Mouse (Mus musculus): Measurements from ENCODE around the gene Foxi1. TPM values are rescaled to one million over a fixed set of nuclear protein-coding genes. Genes with fewer than 3 reads are reported as not detected.
A peak's percentile ranks its signal among the peaks of the same experiment; 100 is the strongest.

Gene Foxi1
- polyA plus RNA-seq, 1 experiment: not detected

GRCm38 (mm10) chr11:34181214-34182117 lies 26.4 kb downstream of the Foxi1 start:
- Histone ChIP-seq H3K27ac (replicated peaks; ENCODE audit: low read depth, low read length) (no peak overlapping the region), H3K4me1 (ENCODE audit: control insufficient read depth, insufficient read depth, insufficient read length, low read length) (0 out of 2 replicates have a peak, but pooled peaks cover 2% of the 10 kb centered on the region), H3K4me3 (ENCODE audit: insufficient read depth, low read depth, low read length) (no peak overlapping the region)

DNA sequence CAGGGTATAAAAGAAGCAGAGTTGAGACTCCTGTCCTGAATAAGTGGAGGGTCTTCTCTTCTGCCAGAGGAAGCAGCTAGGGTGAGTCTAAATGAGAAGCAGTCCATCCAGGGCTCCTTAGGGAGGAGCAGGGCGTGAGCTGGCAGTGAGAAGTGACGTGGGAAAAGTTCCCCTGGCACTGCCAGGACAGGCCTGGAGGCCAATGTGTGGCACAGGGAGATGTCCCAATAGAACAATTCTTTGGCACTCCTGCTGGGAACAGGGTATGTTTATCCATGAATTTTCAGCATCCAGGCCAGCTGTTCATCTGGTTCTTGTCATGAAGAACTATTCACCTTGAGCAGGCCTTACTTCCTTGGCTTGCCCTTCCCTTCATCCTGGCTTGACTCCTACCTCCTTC lies 29.1 kb downstream of the Foxi1 start:
- H3K27ac ChIP-seq (replicated peaks; ENCODE audit: low read depth, low read length): no peak overlapping the region
- 0 out of 2 replicates have a peak, but pooled peaks cover under 1% of the 10 kb centered on the region for H3K4me1 ChIP-seq (ENCODE audit: control insufficient read depth, insufficient read depth, insufficient read length, low read length)
- no peak overlapping the region for H3K4me3 ChIP-seq (ENCODE audit: insufficient read depth, low read depth, low read length)

DNA sequence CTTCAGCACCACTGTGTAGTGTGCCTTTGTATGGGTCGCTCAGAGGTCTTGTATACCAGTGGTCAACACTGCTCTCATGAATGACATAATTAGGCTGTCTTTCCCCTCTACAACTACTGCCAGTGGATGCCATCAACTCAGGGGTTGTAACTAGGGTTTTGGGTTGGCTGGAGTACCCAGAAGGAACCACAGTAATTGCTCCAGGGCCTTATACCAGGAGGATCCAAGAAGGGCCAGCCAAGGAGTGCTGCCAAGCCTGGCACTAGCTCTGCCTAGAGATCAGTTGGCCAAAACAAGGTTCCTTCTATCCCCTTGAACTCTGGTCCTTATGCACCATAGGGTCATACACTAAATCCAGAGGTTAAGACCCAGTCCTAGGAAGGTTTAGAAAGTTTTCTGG lies 31.5 kb downstream of the Foxi1 start:
- H3K27ac ChIP-seq (replicated peaks; ENCODE audit: low read depth, low read length): no peak overlapping the region
- H3K4me3 ChIP-seq (ENCODE audit: insufficient read depth, low read depth, low read length): no peak overlapping the region
- H3K4me1 ChIP-seq (ENCODE audit: control insufficient read depth, insufficient read depth, insufficient read length, low read length): no peaks in the 10 kb centered on the region

GRCm38 (mm10) chr11:34171221-34171620 lies 36.7 kb downstream of the Foxi1 start:
- no peak overlapping the region for H3K27ac ChIP-seq (replicated peaks; ENCODE audit: low read depth, low read length)
- no peaks in the 10 kb centered on the region for H3K4me1 ChIP-seq (ENCODE audit: control insufficient read depth, insufficient read depth, insufficient read length, low read length)
- no peak overlapping the region for H3K4me3 ChIP-seq (ENCODE audit: insufficient read depth, low read depth, low read length)

GRCm38 (mm10) chr11:34169464-34169894 lies 38.4 kb downstream of the Foxi1 start:
- Histone ChIP-seq H3K27ac (replicated peaks; ENCODE audit: low read depth, low read length) (peak overlapping the region; percentile 17; the same call in 1 of the 2 replicates), H3K4me3 (ENCODE audit: insufficient read depth, low read depth, low read length) (no peak overlapping the region)

GRCm38 (mm10) chr11:34166392-34166791 lies 41.5 kb downstream of the Foxi1 start:
- H3K27ac ChIP-seq (replicated peaks; ENCODE audit: low read depth, low read length): no peak overlapping the region
- H3K4me1 ChIP-seq (ENCODE audit: control insufficient read depth, insufficient read depth, insufficient read length, low read length): no peaks in the 10 kb centered on the region
- no peak overlapping the region for H3K4me3 ChIP-seq (ENCODE audit: insufficient read depth, low read depth, low read length)

More at GRCm38 (mm10) chr11:34169464-34169894, 38.4 kb downstream of the Foxi1 start:
- no peaks in the 10 kb centered on the region for H3K4me1 ChIP-seq (ENCODE audit: control insufficient read depth, insufficient read depth, insufficient read length, low read length)

DNA sequence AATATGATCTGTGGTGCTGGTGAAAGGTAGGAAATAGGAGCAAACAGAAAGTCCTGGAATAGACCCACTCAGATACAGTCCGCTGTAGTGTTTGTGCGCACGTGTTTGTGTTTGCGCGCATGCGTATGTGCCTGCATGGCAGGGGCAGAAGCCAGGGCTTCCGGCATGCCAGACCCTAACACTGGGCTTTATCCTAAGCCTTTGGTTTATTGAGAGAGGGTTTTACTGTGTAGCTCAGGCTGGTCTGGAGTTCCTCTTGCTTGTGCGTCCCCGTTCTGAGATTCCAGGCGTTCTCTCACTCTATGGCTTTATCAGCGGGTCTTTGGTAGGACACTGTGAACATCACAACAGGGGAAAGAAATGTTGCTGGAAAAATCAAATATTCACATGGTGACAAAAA lies 42.6 kb downstream of the Foxi1 start:
- no peaks in the 10 kb centered on the region for H3K4me1 ChIP-seq (ENCODE audit: control insufficient read depth, insufficient read depth, insufficient read length, low read length)
- H3K4me3 ChIP-seq (ENCODE audit: insufficient read depth, low read depth, low read length): no peak overlapping the region
- no peak overlapping the region for H3K27ac ChIP-seq (replicated peaks; ENCODE audit: low read depth, low read length)

DNA sequence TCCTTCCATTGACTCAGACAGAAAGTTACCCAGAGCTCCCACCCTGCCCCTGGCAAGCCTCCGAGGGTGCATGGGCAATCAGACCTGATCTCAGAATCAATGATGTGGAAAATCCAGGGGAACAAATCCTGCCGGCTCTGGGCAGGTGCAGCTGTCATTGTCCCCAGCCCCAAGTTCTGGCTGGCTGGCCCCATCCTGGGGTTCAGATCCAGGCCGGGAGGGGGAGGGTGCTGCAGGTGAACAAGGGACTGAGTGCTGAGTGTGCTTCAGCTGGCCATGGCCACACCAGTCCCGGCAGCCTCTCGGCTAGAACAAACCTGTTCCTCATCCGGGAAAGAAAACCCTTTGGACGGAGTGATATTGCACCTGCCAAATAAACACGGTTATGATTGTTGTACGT lies 49.0 kb downstream of the Foxi1 start:
- no peaks in the 10 kb centered on the region for H3K4me1 ChIP-seq (ENCODE audit: control insufficient read depth, insufficient read depth, insufficient read length, low read length)

DNA sequence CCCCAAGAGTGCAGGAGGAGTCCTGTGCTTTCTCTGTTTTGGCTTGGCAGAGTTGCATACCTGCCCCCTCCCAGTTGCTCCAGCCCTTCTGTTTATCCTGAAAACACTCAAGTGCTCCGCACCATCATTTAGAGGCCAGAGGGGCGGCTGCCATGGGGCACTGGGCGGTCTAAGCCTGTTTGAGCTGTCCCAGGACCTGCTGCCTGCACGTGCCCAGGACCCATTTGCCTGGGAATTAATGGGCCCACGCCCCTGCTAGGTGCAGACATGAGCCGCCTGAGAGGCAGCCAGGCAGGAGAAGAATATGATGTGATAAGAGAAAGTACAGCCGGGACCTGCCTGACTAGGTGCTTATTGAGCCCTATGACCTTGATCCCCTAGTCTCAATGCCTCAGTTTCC lies 52.7 kb downstream of the Foxi1 start:
- Histone ChIP-seq H3K4me1 (ENCODE audit: control insufficient read depth, insufficient read depth, insufficient read length, low read length) (no peaks in the 10 kb centered on the region), H3K27ac (replicated peaks; ENCODE audit: low read depth, low read length) (no peak overlapping the region), H3K4me3 (ENCODE audit: insufficient read depth, low read depth, low read length) (no peak overlapping the region)

More for the DNA sequence above, 49.0 kb downstream of the Foxi1 start:
- Histone ChIP-seq H3K4me3 (ENCODE audit: insufficient read depth, low read depth, low read length) (no peak overlapping the region), H3K27ac (replicated peaks; ENCODE audit: low read depth, low read length) (no peak overlapping the region)

Other genes with a start within 250 kb of the Foxi1 start
- gene Kcnmb1, start 245.1 kb downstream of the Foxi1 start, polyA plus RNA-seq (2012; ENCODE audit: insufficient read depth, insufficient read length, missing spikeins): not detected in 2 replicates
- gene Kcnip1, start 214.9 kb downstream of the Foxi1 start, polyA plus RNA-seq (2012; ENCODE audit: insufficient read depth, insufficient read length, missing spikeins): not detected in 2 replicates
- 2.2 and 2.3 TPM in 2 replicates for gene Lcp2, start 161.2 kb downstream of the Foxi1 start, polyA plus RNA-seq (2012; ENCODE audit: insufficient read depth, insufficient read length, missing spikeins)
- not detected in 2 replicates for gene 4930469K13Rik, start 109.5 kb downstream of the Foxi1 start, polyA plus RNA-seq (2012; ENCODE audit: insufficient read depth, insufficient read length, missing spikeins)
- gene Fam196b, start 106.7 kb upstream of the Foxi1 start, polyA plus RNA-seq (2012; ENCODE audit: insufficient read depth, insufficient read length, missing spikeins): not detected in 2 replicates